Mouse (Mus musculus): Measurements from ENCODE around the gene Prss28. TPM values are rescaled to one million over a fixed set of nuclear protein-coding genes. Genes with fewer than 3 reads are reported as not detected.
A peak's percentile ranks its signal among the peaks of the same experiment; 100 is the strongest.

Gene Prss28
- polyA plus RNA-seq, 1 experiment from 2014 or later = not detected

DNA sequence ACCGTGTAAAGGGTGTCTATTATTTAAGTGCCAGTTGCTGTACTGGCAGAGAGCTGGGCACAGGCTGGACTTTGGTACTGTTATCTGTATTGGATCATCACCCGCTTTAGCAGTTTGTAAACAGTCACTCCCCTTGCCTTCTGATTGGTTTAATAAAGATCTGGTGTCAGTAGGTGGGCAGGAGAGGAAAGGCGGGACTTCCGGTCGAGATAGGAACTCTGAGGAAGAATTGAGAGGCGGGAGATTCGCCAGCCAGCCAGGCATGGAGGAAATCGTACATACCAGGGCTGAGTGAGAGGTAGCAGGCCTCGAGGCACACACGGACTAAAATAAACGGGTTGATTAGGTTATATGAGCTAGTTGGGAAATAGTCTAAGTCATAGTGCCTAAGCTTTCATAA is 26.3 kb upstream of the Prss28 start:
- Histone ChIP-seq H3K4me3 (ENCODE audit: low read depth, low read length) (no peak overlapping the region), H3K9ac (ENCODE audit: low read depth, low read length) (no peak overlapping the region), H3K27ac (replicated peaks; ENCODE audit: low read depth, low read length) (no peak overlapping the region), H3K9me3 (ENCODE audit: control insufficient read depth, low read length) (0 out of 2 replicates have a peak, but pooled peaks cover 3% of the 10 kb centered on the region), H3K27me3 (replicated peaks; ENCODE audit: control insufficient read depth, insufficient read depth, low read length) (no peaks in the 10 kb centered on the region), H3K4me1 (ENCODE audit: control insufficient read depth, insufficient read depth, low read length) (no peaks in the 10 kb centered on the region), H3K4me2 (ENCODE audit: low read depth, low read length) (no peak overlapping the region), H3K36me3 (ENCODE audit: control insufficient read depth, insufficient read depth, low read length) (no peaks in the 10 kb centered on the region)
- DNase-seq (ENCODE audit: low spot score) = no peak
- ATAC-seq (ENCODE audit: low read depth) = no peak
- WGBS = 42% methylated on average over 11 of the region's 11 CpGs

GRCm38 (mm10) chr17:25285033-25285432 is 23.4 kb upstream of the Prss28 start:
- Histone ChIP-seq H3K4me3 (ENCODE audit: low read depth, low read length) (no peak overlapping the region), H3K36me3 (ENCODE audit: control insufficient read depth, insufficient read depth, low read length) (no peaks in the 10 kb centered on the region), H3K4me1 (ENCODE audit: control insufficient read depth, insufficient read depth, low read length) (no peaks in the 10 kb centered on the region), H3K9ac (ENCODE audit: low read depth, low read length) (no peak overlapping the region), H3K27me3 (replicated peaks; ENCODE audit: control insufficient read depth, insufficient read depth, low read length) (no peaks in the 10 kb centered on the region), H3K9me3 (ENCODE audit: control insufficient read depth, low read length) (0 out of 2 replicates have a peak, but pooled peaks cover 3% of the 10 kb centered on the region), H3K27ac (replicated peaks; ENCODE audit: low read depth, low read length) (no peak overlapping the region), H3K4me2 (ENCODE audit: low read depth, low read length) (no peak overlapping the region)
- ATAC-seq (ENCODE audit: low read depth) = no peak
- WGBS = 25% methylated on average over 3 of the region's 3 CpGs
- DNase-seq (ENCODE audit: low spot score) = peak; percentile 60

DNA sequence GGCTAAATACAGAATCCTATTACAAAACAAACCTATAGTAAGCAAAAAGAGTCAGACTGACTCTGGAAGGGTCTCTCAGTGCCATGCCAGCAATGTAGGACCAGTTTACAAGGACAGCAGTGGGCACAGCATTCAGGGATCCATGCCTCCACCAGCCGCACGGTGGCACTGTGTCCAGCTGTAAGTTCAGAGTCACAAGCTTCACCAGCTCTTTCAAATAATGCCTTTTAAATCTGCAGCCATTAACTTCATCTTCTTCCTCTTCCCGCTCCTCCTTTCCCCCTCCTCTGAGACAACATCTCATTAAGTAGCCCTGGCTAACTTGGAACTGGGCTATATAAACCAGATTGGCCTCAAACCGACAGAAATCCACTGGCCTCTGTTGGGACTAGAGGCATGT is 19.6 kb upstream of the Prss28 start:
- H3K9ac ChIP-seq (ENCODE audit: low read depth, low read length) = no peak overlapping the region
- no peak overlapping the region for H3K4me2 ChIP-seq (ENCODE audit: low read depth, low read length)
- H3K27me3 ChIP-seq (replicated peaks; ENCODE audit: control insufficient read depth, insufficient read depth, low read length) = no peaks in the 10 kb centered on the region
- no peaks in the 10 kb centered on the region for H3K9me3 ChIP-seq (ENCODE audit: control insufficient read depth, low read length)
- H3K36me3 ChIP-seq (ENCODE audit: control insufficient read depth, insufficient read depth, low read length) = no peaks in the 10 kb centered on the region
- no peak overlapping the region for H3K27ac ChIP-seq (replicated peaks; ENCODE audit: low read depth, low read length)
- ATAC-seq (ENCODE audit: low read depth) (no peak), DNase-seq (ENCODE audit: low spot score) (peak; percentile 27)
- 12% methylated on average over 4 of the region's 4 CpGs for WGBS
- H3K4me1 ChIP-seq (ENCODE audit: control insufficient read depth, insufficient read depth, low read length) = no peaks in the 10 kb centered on the region
- no peak overlapping the region for H3K4me3 ChIP-seq (ENCODE audit: low read depth, low read length)

GRCm38 (mm10) chr17:25290411-25290810 is 18.0 kb upstream of the Prss28 start:
- Histone ChIP-seq H3K4me1 (ENCODE audit: control insufficient read depth, insufficient read depth, low read length) (no peaks in the 10 kb centered on the region), H3K27me3 (replicated peaks; ENCODE audit: control insufficient read depth, insufficient read depth, low read length) (no peaks in the 10 kb centered on the region), H3K9me3 (ENCODE audit: control insufficient read depth, low read length) (no peaks in the 10 kb centered on the region), H3K4me3 (ENCODE audit: low read depth, low read length) (no peak overlapping the region), H3K27ac (replicated peaks; ENCODE audit: low read depth, low read length) (no peak overlapping the region), H3K4me2 (ENCODE audit: low read depth, low read length) (no peak overlapping the region), H3K36me3 (ENCODE audit: control insufficient read depth, insufficient read depth, low read length) (no peaks in the 10 kb centered on the region), H3K9ac (ENCODE audit: low read depth, low read length) (no peak overlapping the region)
- no peak for DNase-seq (ENCODE audit: low spot score)
- no peak for ATAC-seq (ENCODE audit: low read depth)
- 24% methylated on average over 4 of the region's 4 CpGs for WGBS

GRCm38 (mm10) chr17:25293495-25293894 is 15.0 kb upstream of the Prss28 start:
- Histone ChIP-seq H3K4me3 (ENCODE audit: low read depth, low read length) (no peak overlapping the region), H3K27me3 (replicated peaks; ENCODE audit: control insufficient read depth, insufficient read depth, low read length) (no peaks in the 10 kb centered on the region), H3K36me3 (ENCODE audit: control insufficient read depth, insufficient read depth, low read length) (no peaks in the 10 kb centered on the region), H3K9ac (ENCODE audit: low read depth, low read length) (no peak overlapping the region), H3K9me3 (ENCODE audit: control insufficient read depth, low read length) (no peaks in the 10 kb centered on the region), H3K4me2 (ENCODE audit: low read depth, low read length) (no peak overlapping the region), H3K4me1 (ENCODE audit: control insufficient read depth, insufficient read depth, low read length) (no peaks in the 10 kb centered on the region), H3K27ac (replicated peaks; ENCODE audit: low read depth, low read length) (no peak overlapping the region)
- DNase-seq (ENCODE audit: low spot score) = peak; percentile 15
- no peak for ATAC-seq (ENCODE audit: low read depth)
- 65% methylated on average over 5 of the region's 5 CpGs for WGBS

DNA sequence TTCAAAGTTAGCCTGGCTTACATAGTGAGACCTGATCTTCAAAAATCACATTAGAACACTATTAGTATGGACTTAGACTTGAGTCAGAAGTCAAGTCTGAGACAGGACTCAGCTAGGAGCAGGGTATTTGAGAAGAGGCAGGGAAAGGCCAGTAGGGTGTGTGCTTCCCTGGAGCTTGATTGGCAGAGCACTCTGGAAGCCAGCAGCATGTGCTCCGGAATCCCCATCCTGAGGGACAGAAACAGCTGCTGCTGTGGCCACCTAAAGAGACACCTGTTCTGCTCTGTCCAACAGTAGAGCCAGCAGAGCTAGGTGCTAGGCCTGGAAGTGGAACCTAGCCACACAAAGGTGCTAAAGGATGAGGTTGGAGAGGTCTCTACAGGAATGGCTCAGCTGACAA is 14.3 kb upstream of the Prss28 start:
- H3K27me3 ChIP-seq (replicated peaks; ENCODE audit: control insufficient read depth, insufficient read depth, low read length) = no peaks in the 10 kb centered on the region
- no peak overlapping the region for H3K4me3 ChIP-seq (ENCODE audit: low read depth, low read length)
- H3K4me1 ChIP-seq (ENCODE audit: control insufficient read depth, insufficient read depth, low read length) = no peaks in the 10 kb centered on the region
- ATAC-seq (ENCODE audit: low read depth) = 0 out of 2 replicates have a peak, but pooled peaks have one; percentile 57
- no peaks in the 10 kb centered on the region for H3K36me3 ChIP-seq (ENCODE audit: control insufficient read depth, insufficient read depth, low read length)
- H3K27ac ChIP-seq (replicated peaks; ENCODE audit: low read depth, low read length) = no peak overlapping the region
- H3K9me3 ChIP-seq (ENCODE audit: control insufficient read depth, low read length) = no peaks in the 10 kb centered on the region
- no peak overlapping the region for H3K9ac ChIP-seq (ENCODE audit: low read depth, low read length)
- no peak overlapping the region for H3K4me2 ChIP-seq (ENCODE audit: low read depth, low read length)
- DNase-seq (ENCODE audit: low spot score) = peak; percentile 54
- WGBS = 67% methylated on average over 1 of the region's 1 CpGs

DNA sequence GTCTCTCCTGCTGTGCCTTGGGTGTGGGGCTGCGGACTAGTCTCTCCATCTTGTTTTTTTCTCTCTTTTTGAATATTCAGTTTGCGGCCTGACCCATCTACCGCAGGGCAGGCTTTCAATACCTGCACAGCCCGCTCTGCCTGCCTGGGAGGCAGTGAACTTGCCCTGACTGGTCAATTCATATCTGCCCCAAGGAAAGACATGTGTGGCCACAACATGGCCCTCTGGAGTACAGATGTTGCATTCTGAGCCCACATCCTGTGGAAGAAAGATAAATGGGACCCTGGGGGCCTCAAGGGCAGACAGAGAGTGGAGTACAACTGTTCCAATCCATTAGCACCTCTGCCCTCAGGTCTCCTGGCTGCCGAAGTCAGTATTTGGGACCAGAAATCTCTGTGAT is 10.4 kb upstream of the Prss28 start, which contains the start of gene Prss34:
Gene Prss34 (plus strand): TSS at position 301 of the 400 bp plus-strand sequence.
- H3K27me3 ChIP-seq (replicated peaks; ENCODE audit: control insufficient read depth, insufficient read depth, low read length) = no peaks in the 10 kb centered on the region
- H3K4me2 ChIP-seq (ENCODE audit: low read depth, low read length) = no peak within 1 kb of the TSS
- H3K36me3 ChIP-seq (ENCODE audit: control insufficient read depth, insufficient read depth, low read length) = no peaks in the 10 kb centered on the region
- no peaks in the 10 kb centered on the region for H3K9me3 ChIP-seq (ENCODE audit: control insufficient read depth, low read length)
- WGBS = 66% methylated on average over 5 of the region's 5 CpGs
- DNase-seq (ENCODE audit: low spot score) (no peak), ATAC-seq (ENCODE audit: low read depth) (no peak)
- no peaks in the 10 kb centered on the region for H3K4me1 ChIP-seq (ENCODE audit: control insufficient read depth, insufficient read depth, low read length)
- no peak within 1 kb of the TSS for H3K4me3 ChIP-seq (ENCODE audit: low read depth, low read length)
- H3K27ac ChIP-seq (replicated peaks; ENCODE audit: low read depth, low read length) = no peak within 1 kb of the TSS
- H3K9ac ChIP-seq (ENCODE audit: low read depth, low read length) = no peak within 1 kb of the TSS

GRCm38 (mm10) chr17:25318354-25318753 is 9.9 kb downstream of the Prss28 start, which contains the start of gene Prss29:
Prss29 (plus strand) TSS chr17:25318654.
- WGBS = 89% methylated on average over 5 of the region's 5 CpGs
- H3K4me3 ChIP-seq (ENCODE audit: low read depth, low read length) = no peak within 1 kb of the TSS

GRCm38 (mm10) chr17:25320819-25321218 is 12.4 kb downstream of the Prss28 start:
- H3K9me3 ChIP-seq (ENCODE audit: control insufficient read depth, low read length) = no peaks in the 10 kb centered on the region
- no peak for ATAC-seq (ENCODE audit: low read depth)
- H3K27me3 ChIP-seq (replicated peaks; ENCODE audit: control insufficient read depth, insufficient read depth, low read length) = no peaks in the 10 kb centered on the region
- no peak for DNase-seq (ENCODE audit: low spot score)
- H3K36me3 ChIP-seq (ENCODE audit: control insufficient read depth, insufficient read depth, low read length) = no peaks in the 10 kb centered on the region
- 92% methylated on average over 8 of the region's 8 CpGs for WGBS
- H3K4me1 ChIP-seq (ENCODE audit: control insufficient read depth, insufficient read depth, low read length) = no peaks in the 10 kb centered on the region
- H3K9ac ChIP-seq (ENCODE audit: low read depth, low read length) = no peak overlapping the region
- no peak overlapping the region for H3K27ac ChIP-seq (replicated peaks; ENCODE audit: low read depth, low read length)
- H3K4me2 ChIP-seq (ENCODE audit: low read depth, low read length) = no peak overlapping the region
- no peak overlapping the region for H3K4me3 ChIP-seq (ENCODE audit: low read depth, low read length)

More at GRCm38 (mm10) chr17:25318354-25318753, 9.9 kb downstream of the Prss28 start, which contains the start of gene Prss29:
- H3K4me2 ChIP-seq (ENCODE audit: low read depth, low read length) = no peak within 1 kb of the TSS
- H3K27ac ChIP-seq (replicated peaks; ENCODE audit: low read depth, low read length) = no peak within 1 kb of the TSS
- H3K9me3 ChIP-seq (ENCODE audit: control insufficient read depth, low read length) = no peaks in the 10 kb centered on the region
- DNase-seq (ENCODE audit: low spot score) = no peak
- ATAC-seq (ENCODE audit: low read depth) = no peak
- H3K9ac ChIP-seq (ENCODE audit: low read depth, low read length) = no peak within 1 kb of the TSS
- H3K27me3 ChIP-seq (replicated peaks; ENCODE audit: control insufficient read depth, insufficient read depth, low read length) = no peaks in the 10 kb centered on the region
- H3K4me1 ChIP-seq (ENCODE audit: control insufficient read depth, insufficient read depth, low read length) = no peaks in the 10 kb centered on the region
- no peaks in the 10 kb centered on the region for H3K36me3 ChIP-seq (ENCODE audit: control insufficient read depth, insufficient read depth, low read length)

Data from embryonic facial prominence, embryonic 14.5 days (tissue).